Mouse (Mus musculus) ovary, postnatal 36 days (tissue): ENCODE measurements around the gene Lyzl4.

ENCODE experiments used
- DNase-seq: peaks from one replicate; pipeline ENCODE4 v3.0.0; 2022; ENCODE audit warnings: low spot score, mixed read lengths

Lyzl4 gene

DNA sequence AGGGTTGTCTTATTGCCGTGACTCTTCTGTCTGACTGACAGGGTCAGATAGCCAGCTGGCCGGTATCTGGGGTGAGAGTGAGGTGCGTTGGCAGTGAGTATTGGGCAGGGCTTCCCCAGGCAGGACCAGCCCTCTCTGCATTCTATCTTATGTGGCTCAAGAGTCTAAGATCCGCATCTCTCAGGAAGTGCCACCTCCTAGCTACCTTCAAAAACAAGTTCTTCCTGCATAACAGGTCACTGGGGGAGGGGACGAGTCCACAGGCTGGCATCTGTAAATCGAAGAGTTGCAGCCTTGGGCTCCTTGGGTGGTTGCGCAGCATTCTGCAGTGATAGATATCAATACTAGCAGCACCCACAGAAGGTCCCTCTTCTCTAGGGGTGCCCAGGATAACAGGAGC is 5.1 kb upstream of the Lyzl4 start:
- no peak for DNase-seq

DNA sequence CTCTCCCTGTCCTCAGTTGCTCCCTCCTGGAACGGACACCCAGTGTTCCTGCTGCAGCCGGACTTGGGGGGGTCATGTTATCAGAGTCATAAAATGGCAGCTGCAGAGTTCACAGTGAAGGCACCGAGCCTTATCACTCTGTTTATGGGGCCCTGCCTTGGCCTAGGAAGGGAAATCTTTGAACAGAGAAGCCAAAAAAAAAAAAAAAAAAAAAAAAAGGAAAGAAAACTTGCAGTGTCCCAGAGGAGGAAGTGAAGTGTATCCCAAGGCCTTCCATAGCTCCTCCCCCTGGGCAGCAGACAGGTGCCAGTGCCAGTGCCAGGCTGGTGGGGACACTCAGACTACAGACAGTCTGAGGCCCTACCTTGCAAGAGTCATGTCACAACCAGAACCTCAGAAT is 3.0 kb upstream of the Lyzl4 start:
- DNase-seq: no peak

DNA sequence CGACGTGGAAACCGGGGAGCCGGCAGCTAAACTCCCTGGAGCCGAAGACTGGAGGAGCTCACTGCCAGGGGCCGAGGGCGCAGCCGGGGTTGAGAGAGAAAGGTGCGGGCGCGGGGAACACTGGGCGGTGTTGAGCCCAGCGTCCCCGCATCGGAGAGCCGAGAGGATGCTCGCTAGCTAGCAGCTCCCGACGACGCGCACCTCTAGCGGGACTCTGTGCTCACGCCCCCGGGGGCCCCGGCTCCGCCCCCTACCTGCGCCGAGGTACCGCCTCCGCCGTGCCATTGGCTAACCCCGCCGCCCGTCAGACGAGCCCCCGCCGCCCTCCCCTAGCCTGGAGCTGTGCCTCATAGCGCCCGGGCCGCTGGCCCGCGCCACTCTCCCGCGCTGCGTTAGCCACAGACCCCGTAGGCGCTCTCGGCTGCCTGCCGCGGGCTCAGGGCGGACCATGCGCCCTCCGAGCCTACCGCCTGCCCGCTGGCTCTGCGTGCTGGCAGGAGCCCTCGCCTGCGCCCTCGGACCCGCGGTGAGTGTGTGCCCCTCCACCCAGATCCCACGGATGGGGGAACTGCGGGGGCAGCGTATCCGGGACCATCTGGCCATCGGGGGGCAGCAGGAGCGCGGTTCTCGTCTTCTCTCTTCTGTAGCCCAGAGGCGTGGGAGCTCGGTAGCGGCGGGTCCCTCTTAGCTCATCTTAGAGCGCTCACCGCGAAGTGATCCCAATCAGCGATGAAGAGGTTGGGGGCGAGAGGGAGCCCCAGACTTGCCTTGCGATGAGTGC is 695 bp upstream of the Lyzl4 start, which contains the start of gene Vipr1:
TSS of gene Vipr1 (plus strand) at position 316 of the 781 bp plus-strand sequence.
- peak; percentile 76 for DNase-seq

DNA sequence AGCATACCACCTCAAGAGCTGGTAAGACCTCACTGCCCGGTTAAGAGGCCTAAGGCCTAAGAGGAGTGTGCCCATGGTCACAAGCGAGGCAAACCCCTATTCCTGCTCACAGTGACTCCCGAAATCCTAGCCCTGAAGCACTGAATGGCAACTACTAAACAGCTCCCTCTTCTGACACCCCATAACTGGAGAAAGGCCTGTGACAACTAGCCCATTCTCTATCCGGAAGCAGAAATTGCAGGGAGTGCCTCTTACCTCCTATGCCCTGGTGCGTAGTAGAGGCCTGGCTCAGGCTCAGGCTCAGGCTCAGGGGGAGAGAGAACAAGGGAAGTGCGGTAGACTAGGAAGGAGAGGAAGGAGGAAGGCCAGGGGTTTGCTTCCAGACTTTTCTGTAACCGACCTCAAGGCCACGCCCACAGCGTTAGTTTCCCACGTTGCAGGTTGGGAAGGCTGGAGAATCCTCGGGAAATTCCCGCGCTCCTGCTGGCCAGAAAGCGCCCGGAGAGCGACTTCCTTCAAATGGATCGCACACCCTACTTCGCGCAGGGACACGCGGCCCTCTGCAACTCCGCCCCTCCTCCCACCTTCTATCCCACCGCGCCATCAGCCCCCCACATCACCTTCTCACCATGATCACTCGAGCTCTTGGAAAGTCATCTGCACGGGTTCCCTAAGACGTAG is 521 bp downstream of the Lyzl4 start:
- DNase-seq: no peak

DNA sequence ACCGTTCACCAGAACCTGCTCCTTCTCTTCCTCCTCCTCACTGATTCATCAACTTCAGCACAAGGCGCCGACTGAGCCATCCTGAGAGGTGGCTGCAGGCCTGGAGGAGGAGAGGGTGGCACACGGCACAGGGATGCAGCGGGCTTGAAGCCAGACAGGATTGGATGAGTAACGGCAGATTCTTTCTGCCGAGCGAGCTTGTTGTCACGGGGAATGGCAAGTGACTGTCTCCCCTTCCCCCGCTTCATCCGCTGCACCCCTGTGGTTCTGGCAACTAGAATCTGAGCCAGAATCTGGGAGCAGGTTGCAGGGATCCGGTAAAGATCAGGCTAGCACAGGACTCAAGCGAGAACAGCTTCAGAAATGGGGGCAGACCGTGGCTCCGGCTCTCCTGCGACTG is 2.1 kb downstream of the Lyzl4 start:
- DNase-seq: no peak

DNA sequence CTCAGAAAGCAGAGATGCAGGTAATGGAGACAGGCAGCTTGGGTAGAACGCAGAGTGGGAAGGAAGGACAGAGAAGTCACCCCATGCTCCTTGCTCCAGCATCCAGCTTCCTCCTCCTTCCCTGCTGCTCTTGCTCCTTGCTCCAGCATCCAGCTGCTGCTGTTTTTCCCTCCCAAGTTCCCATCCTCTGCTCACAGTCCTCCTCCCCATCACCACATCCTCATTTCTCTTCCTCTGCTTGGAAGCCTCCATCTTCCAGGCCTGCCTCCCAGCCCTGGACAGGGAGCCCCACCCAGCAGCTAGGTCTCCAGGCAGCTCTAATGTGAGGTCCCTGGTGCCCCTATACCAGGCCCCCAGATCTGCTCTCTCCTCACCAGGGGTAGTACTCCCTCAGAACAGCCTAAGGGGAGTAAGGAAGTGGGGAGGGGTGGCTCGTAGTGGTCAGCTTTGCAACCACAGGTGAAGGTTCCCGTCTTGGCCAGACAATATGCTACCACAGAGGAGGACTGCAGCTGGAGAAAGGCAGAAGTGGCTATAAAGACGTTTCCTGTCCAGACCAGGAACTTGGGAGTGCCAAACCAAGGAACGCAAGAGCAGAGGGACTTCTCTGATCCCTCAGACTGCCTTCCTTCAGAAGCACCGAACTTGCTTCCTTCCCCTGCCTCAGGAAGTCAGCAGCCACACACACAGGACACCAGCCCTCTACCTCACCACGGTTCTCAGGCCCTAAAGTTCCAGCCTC is 5.9 kb downstream of the Lyzl4 start:
- no peak for DNase-seq

DNA sequence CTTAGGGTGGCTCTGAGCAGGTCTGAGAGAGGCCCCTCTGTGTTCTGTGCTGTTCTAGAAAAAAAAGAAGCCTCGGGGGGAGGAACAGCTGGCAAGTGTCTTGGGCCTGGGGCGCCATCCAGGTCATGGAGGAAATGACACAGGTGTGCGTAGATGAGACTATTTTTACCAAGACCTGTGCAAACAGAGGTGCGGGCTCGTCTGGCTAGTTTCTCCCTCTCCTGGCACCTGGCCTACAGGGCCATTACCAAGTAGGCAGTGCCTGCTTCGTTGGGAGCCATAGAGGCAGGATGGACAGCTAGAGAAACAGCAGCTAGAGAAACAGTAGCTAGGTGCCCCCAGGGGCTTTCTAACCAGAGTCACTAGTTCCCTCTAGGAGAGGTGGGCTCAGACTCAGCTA is 8.6 kb downstream of the Lyzl4 start:
- no peak for DNase-seq

DNA sequence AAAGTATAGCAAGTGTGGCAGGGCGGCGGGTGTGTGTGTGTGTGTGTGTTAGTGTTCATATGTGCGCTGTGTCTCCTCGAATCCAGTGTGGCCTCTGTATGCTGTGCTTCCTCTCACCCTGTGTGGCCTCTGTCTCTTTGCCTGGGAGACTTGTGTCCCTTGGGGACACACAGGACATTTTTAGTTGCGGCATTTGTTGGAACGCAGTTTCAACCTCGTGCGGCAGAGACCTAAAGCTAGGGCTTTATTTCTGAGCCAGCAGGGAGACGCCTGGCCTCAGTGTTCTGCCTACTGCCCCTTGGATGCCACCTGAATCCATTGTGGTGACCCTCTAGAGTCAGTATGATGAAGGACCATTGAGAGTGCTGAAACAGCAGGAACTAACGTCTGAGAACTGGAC is 9.0 kb downstream of the Lyzl4 start:
- DNase-seq: no peak

DNA sequence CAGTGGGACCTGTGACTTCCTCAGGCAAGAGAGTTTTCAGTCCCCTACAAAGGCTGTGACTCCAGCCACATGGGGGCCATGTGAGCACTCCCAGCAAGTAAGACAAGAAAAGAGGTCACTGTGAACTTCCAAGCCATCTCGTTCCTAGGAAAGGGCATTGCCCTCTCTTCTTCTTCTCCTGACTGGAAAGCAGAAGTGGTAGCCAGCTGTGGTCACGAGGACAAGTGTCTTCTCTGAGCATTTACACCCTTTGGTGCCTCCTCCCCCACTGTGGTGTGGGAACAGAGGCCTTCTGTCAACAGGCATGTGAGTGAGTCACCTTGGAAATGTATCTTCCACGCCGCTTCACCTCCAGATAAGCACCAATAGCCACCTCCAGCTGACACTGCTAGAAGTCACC is 9.9 kb downstream of the Lyzl4 start:
- no peak for DNase-seq

DNA sequence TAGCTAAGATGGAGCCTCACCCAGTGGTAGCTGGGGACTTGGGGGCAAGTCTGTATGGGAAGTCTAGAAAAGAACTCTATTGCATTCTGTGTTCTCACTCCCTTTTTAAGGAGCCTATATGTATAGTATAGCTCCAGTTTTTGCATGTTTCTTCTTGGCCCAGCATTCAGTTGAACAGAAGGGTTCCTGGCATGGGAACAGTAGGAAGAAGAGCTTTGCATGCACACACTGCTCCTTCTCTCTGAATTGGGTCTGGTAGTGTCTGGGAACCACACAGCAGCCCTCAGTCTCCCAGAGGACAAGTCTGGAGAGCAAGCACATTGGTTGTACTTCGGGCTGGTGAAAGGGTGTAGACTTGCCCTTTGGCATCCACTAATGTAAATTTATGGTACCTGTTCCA is 11.3 kb downstream of the Lyzl4 start:
- no peak for DNase-seq

DNA sequence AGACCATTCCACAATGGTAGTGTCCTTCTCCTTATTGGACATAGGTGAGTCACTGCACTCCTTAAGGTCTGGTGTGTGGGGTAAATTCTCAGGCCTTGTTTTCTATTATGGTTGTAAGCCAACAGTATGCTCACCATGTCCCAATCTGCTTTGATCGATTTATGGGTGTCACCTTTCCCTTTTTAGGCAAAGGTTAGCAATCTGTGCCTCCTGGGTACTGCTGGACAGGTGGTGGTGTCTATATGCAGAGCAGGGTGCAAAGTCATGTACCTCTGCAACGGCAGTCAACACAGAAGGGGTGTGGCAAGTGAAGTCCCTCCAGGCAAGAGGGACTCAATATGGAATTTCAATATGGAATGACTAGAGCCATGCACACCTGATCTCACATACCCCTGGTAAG is 17.0 kb downstream of the Lyzl4 start:
- no peak for DNase-seq

DNA sequence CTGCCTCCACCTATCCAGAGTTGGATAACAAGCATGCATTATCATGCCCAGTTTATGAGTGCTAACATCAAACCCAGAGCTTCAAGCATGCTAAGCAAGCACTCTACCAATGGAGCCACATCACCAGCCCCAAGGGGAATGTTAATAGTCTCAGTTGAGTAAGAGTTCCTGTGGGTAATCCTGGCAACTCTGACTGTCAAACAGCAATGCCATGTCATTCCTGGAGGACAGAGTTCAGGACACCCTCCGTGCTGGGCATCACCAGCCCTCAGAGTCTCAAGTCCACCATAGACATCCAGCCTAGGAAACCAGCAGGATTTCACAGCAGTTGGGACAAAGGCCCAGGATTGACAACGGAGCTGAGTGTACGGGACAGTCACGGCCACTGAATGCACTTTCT is 18.7 kb downstream of the Lyzl4 start:
- DNase-seq: no peak

DNA sequence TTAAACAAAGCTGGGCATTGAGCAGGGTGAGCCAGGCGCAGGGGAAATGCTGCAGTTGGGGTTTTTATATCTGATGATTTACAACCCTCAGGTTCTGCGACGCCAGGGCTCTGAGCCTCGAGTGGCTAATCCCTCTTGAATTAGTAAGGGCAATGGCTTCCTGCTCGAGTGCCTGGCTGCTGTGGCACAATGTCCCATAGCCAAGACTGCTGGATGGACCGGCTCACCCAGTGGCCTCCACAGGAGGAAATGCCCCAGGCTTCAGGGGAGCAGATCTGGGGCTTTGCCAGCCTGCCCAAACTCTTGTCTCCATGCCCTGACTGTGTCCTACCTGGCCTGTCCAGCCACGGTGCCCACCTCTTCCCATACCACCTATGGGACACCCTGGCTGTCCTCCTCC is 22.5 kb downstream of the Lyzl4 start:
- no peak for DNase-seq

DNA sequence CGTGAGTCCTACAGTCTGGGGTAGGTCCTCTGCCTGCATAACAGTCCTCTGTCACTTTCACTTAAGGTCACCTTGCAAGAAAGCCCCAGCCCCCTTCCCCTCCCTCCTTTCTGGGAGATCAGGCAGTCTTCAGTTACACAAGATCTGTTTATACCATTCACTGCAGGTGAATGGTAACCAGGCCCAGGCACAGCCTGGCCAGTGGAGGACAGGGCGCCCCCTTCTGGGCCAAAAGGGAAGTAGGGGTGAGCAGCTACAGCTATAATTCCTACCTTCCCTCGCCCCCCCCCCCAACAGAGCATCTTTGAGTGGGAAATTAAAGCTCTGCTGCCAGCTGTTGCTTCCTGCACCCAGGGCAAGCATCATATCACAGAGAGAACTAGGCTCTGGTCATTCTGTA is 25.4 kb downstream of the Lyzl4 start:
- peak; percentile 30 for DNase-seq

DNA sequence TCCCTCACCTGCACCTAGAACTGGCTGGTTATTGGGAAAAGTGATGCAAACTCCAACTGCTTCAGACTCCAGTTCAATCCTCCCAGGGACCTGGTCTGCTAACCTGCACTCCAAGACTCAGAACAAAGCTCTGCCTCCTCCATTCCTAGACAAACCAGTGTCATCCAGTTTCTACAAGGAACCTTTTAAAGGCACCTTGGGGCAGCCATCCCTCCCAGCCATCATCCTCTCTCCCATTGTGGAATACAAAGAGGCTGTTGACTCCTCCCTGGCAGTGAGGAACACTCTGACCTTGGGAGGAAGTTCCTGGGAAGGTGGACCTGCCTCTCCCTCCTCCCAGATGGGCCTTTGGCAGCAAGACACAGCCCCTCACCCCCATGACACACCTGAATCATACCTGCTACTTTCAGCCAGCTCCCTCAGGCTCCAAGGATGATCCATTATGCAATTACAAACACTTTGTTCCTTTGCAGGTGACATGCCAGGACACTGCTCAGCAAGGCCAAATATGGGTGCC is 27.6 kb downstream of the Lyzl4 start:
- no peak for DNase-seq

DNA sequence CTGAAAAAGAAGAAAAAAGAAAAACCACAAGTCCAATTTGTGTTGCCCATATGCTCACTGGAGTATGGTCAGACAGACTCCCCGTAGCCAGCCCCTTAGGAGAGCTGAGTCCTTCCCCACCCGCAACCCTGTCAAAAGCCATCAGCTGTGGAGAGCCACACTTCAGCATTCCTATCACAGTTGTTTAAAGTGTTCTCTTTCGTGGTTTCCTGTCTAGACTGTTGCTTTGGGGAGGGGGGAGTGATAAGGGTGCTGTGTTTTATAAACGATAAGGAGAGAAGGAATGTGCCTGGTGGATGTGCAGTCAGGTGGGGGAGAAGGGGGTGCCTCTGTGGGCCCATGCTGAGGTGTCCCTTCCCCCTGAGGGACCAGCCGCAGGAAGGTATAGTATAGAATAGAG is 28.7 kb downstream of the Lyzl4 start:
- no peak for DNase-seq

DNA sequence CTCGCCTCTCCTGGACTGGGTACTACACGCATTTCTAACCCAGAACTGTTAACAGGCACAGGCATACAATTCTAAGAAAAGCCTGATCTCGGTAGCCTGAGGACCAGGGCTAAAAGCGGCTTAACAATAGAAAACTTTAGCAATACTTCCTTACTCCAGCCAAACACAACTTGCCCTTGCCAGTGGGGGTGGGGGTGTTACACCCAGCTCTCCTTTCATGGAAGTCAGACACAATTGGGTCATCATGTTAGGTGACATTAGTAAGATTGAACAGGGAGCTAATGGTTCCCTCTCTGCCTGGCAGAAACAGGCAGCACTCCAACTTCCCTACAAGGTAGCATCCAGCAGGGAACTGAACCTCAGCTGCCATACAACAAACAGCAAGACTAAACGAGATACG is 32.5 kb downstream of the Lyzl4 start:
- DNase-seq: no peak

DNA sequence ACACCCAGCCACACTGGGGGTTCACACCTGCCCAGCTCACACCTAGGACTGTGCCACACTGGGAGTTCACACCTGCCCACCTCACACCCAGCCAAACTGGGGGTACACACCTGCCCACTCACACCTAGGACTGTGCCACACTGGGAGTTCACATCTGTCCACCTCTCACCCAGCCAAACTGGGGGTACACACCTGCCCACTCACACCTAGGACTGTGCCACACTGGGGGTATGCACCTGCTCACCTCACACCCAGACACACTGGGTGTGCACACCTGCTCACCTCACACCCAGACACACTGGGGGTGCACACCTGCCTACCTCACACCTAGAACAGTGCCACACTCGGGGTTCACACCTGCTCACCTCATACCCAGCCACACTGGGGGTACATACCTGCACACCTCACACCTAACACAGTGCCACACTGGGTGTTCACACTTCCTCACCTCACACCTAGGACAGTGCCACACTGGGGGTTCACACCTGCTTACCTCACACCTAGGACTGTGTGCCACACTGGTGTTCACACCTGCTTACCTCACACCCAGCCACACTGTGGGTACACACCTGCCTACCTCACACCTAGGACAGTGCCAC is 35.3 kb downstream of the Lyzl4 start:
- DNase-seq: no peak

DNA sequence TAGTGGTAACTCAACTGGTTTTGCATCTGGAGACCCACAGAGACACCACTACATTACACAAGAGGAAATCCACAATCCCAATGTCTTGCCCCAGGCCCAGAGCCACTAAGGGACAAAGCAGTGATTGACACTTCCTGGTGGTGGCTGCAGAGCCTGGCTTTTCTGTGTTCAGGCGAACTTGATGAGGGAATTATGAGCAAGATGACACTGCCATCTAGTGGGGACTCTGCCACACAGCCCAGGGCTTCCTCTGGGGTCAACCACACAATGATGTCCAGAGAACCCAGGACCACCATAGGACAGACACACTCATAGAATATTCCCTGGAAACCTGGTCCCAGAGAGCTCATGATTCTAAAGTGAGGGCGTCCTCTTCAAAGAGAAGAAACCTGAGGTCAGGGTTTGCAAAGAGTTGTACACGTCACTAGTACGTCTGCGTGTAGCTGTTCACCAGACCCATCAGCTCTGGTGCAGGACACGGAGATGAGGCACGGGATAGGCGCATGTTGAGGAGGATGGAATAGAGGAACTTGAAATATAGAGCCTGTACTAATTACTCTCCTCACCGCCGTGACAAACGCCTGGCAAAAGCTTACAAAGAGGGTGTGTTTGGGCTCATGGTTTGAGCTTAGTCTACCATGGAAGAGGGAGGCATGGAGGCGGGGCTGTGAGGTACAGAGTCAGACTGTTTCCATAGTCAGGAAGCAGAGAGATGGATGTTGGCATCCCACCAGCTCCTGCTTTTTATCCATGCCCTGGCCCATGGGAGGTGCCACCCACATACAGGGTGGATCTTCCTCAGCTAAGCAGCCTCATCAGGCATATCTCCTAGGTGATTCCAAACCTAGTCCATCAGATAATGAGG is 36.2 kb downstream of the Lyzl4 start:
- peak; percentile 61 for DNase-seq

DNA sequence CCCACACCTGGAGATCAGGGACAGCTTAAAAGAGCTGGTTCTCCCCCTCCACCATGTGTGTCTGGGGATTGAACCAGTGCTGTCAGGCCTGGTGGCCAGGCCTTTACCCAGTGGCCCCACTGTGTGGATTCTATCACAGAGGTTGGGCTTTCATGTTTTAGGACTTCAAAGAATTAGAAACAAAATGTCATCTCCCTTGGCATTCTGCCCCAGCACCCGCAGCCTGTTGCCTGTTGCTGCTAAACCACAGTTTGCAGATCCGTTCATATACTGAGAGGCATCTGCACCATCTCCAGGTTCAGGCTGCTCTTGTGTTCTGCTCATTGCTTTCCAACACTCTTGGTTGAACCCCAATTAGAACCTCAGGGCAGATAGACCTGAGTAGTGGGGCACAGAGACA is 39.5 kb downstream of the Lyzl4 start:
- no peak for DNase-seq

DNA sequence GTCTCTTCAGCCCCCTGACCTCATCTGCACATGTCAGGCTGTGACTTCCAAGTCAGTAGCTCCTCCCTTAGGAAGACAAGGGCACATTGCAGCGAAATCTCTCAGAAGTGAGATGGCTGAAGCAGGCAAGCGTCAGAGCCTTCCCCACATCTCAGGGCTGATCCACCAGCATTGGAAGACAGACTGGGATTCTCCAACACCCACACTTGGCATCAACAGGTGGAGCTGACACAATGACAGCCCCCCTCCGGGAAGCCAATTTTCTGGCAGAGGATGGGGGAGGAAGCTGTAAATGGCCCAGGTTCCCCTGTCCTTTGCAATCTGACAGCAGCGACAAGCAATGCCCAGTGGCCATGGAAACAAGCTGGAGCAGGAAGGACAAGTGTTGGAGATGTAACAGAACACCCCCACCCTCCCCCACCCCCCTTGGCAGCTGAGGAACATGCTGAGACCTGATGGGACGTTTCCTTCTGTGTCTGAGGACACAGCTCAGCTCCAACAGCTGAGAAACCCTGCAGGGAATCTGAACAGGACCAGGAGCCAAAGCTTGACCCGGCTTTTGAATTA is 41.0 kb downstream of the Lyzl4 start:
- DNase-seq: no peak
